Mouse (Mus musculus) liver, adult 2 months (tissue): ENCODE data around the gene Parp1. TPM values are rescaled to one million over a fixed set of nuclear protein-coding genes. Genes with fewer than 3 reads are reported as not detected.

ENCODE experiments used
- DNase-seq: peaks from one replicate; pipeline ENCODE4 v3.0.0-alpha.2; 2011; ENCODE audit warnings: low read depth, low spot score; ENCODE audit errors: extremely low read depth
- H3K27ac ChIP-seq: fragments of 200-500 bp; replicated peaks from 2 replicates; pipeline ENCODE4 v1.5.1; 2012; ENCODE audit warnings: low read depth, mild to moderate bottlenecking, control low read depth, inconsistent platforms, low read length; ENCODE audit not compliant: insufficient read depth
- H3K27me3 ChIP-seq: fragments of 200-500 bp; 2 replicates; pipeline ENCODE4 v1.6.1; 2012; ENCODE audit warnings: mild to moderate bottlenecking, moderate library complexity, low read length, inconsistent platforms; ENCODE audit not compliant: control insufficient read depth, insufficient read depth
- H3K36me3 ChIP-seq: fragments of 200-500 bp; 2 replicates; pipeline ENCODE4 v1.6.1; 2012; ENCODE audit warnings: low read length, inconsistent platforms; ENCODE audit not compliant: control insufficient read depth, insufficient read depth
- H3K4me1 ChIP-seq: fragments of 200-500 bp; 2 replicates; pipeline ENCODE4 v1.6.1; 2011; ENCODE audit warnings: low read length; ENCODE audit not compliant: control insufficient read depth, insufficient read depth
- H3K4me3 ChIP-seq: fragments of 200-500 bp; 2 replicates; pipeline ENCODE4 v1.5.1; 2011; ENCODE audit warnings: low read depth, mild to moderate bottlenecking, control low read depth, low read length, moderate library complexity; ENCODE audit not compliant: insufficient read depth
- H3K79me2 ChIP-seq: fragments of 200-500 bp; 2 replicates; pipeline ENCODE4 v1.6.1; 2012; ENCODE audit warnings: inconsistent platforms, mild to moderate bottlenecking, low read length, moderate library complexity; ENCODE audit not compliant: control insufficient read depth, insufficient read depth
- H3K9ac ChIP-seq: fragments of 200-500 bp; 2 replicates; pipeline ENCODE4 v1.6.1; 2012; ENCODE audit warnings: low read depth, mild to moderate bottlenecking, control low read depth, inconsistent platforms, low read length
- CTCF ChIP-seq: fragments of 200-500 bp; IDR thresholded peaks from 2 replicates; pipeline ENCODE4 v1.5.1; 2011; ENCODE audit warnings: low read depth, low read length, control low read depth
- POLR2A ChIP-seq: fragments of 200-500 bp; IDR thresholded peaks from 2 replicates; pipeline ENCODE4 v1.6.1; 2011; ENCODE audit warnings: low read length, control low read depth; ENCODE audit not compliant: insufficient read depth; ENCODE audit errors: extremely low read depth
- WGBS: fragments of 180-500 bp; shearing (Covaris S2); methylation state at CpG from one replicate; pipeline ENCODE4 v1.1.7; 2018; 5-methylcytosine and 5-hydroxymethylcytosine counted together
- polyA plus RNA-seq: library from polyadenylated mRNA; depleted of rRNA; stranded (reverse); fragments of >200 nt; gene quantifications from 2 replicates; pipeline ENCODE4 v1.2.3, GENCODE M21; 2012; rRNA removed
- total RNA-seq: library from RNA; depleted of rRNA; stranded (reverse); fragments of >200 nt; gene quantifications from 2 replicates; pipeline ENCODE4 v1.2.3, GENCODE M21; 2014; rRNA removed

The Parp1 gene
- total and polyA plus RNA-seq, 2 experiments: 14.6 to 25.4 TPM

- 1% methylated on average over 47 of the region's 47 CpGs for WGBS
- TF ChIP-seq CTCF (no peak), POLR2A (peak; percentile 41; the same call in 1 of the 2 replicates)
- Histone ChIP-seq H3K79me2 (peaks cover 4% of the 10 kb centered on the region; the same call in 1 of the 2 replicates), H3K4me1 (peaks cover 3% of the 10 kb centered on the region; the same call in 1 of the 2 replicates), H3K27me3 (no peaks in the 10 kb centered on the region), H3K9ac (peak within 1 kb of the TSS; percentile 98), H3K36me3 (no peaks in the 10 kb centered on the region), H3K27ac (peak within 1 kb of the TSS; percentile 58), H3K4me3 (peak within 1 kb of the TSS; percentile 98)
- peak; percentile 67 for DNase-seq
Measured at GRCm38 (mm10) chr1:180641137-180641517, 72.4 kb downstream of the Parp1 start, which contains the start of gene Lin9. TSS of gene Lin9 (plus strand) at chr1:180641150.

GRCm38 (mm10) chr1:180641518-180642227, 72.9 kb downstream of the Parp1 start:
- H3K4me1 ChIP-seq: peaks cover 3% of the 10 kb centered on the region; the same call in 1 of the 2 replicates
- 1% methylated on average over 50 of the region's 50 CpGs for WGBS
- no peak for DNase-seq

GRCm38 (mm10) chr1:180642228-180642564, 73.5 kb downstream of the Parp1 start:
- TF ChIP-seq POLR2A: no peak
- TF ChIP-seq CTCF: no peak
- Histone ChIP-seq H3K9ac (no peak overlapping the region), H3K27me3 (no peaks in the 10 kb centered on the region), H3K36me3 (no peaks in the 10 kb centered on the region), H3K4me3 (no peak overlapping the region), H3K79me2 (peaks cover 4% of the 10 kb centered on the region; the same call in 1 of the 2 replicates), H3K27ac (no peak overlapping the region), H3K4me1 (peaks cover 3% of the 10 kb centered on the region; the same call in 1 of the 2 replicates)
- WGBS: 68% methylated on average over 8 of the region's 8 CpGs
- no peak for DNase-seq

More at GRCm38 (mm10) chr1:180641518-180642227, 72.9 kb downstream of the Parp1 start:
- Histone ChIP-seq H3K9ac (peak overlapping the region; percentile 98), H3K36me3 (no peaks in the 10 kb centered on the region), H3K79me2 (peaks cover 4% of the 10 kb centered on the region; the same call in 1 of the 2 replicates), H3K4me3 (peak overlapping the region; percentile 98), H3K27me3 (no peaks in the 10 kb centered on the region), H3K27ac (peak overlapping the region; percentile 58)
- TF ChIP-seq CTCF: no peak
- no peak for TF ChIP-seq POLR2A

Other genes starting within 250 kb of the Parp1 start
- gene Itpkb, start 238.4 kb upstream of the Parp1 start, total RNA-seq: 3.7 and 6.0 TPM in 2 replicates
- gene Itpkb, start 238.4 kb upstream of the Parp1 start, polyA plus RNA-seq: 2.2 and 2.7 TPM in 2 replicates
- 0.09 and 1.1 TPM in 2 replicates for gene Stum, start 85.4 kb upstream of the Parp1 start, total RNA-seq
- 0.19 and 0.22 TPM in 2 replicates for gene Stum, start 85.4 kb upstream of the Parp1 start, polyA plus RNA-seq
- 2.6 and 3.7 TPM in 2 replicates for gene Lin9, start 72.2 kb downstream of the Parp1 start, total RNA-seq
- gene Lin9, start 72.2 kb downstream of the Parp1 start, polyA plus RNA-seq: 1.2 and 2.2 TPM in 2 replicates
- not detected in 2 replicates for gene Mixl1, start 128.1 kb downstream of the Parp1 start, total RNA-seq
- gene Mixl1, start 128.1 kb downstream of the Parp1 start, polyA plus RNA-seq: not detected in 2 replicates
- gene Acbd3, start 157.1 kb downstream of the Parp1 start, total RNA-seq: 13.1 and 13.7 TPM in 2 replicates
- 5.7 and 6.3 TPM in 2 replicates for gene Acbd3, start 157.1 kb downstream of the Parp1 start, polyA plus RNA-seq
- 264 and 310 TPM in 2 replicates for gene H3f3a, start 245.0 kb downstream of the Parp1 start, total RNA-seq
- gene H3f3a, start 245.0 kb downstream of the Parp1 start, polyA plus RNA-seq: 147 and 153 TPM in 2 replicates